Mouse (Mus musculus) neural tube, embryonic 14.5 days (tissue): ENCODE measurements around the gene Tle4. TPM values are rescaled to one million over a fixed set of nuclear protein-coding genes. Genes with fewer than 3 reads are reported as not detected.

Experiments
- ATAC-seq: fragments of 200-750 bp; cut with Nextera tagmentation; 2 replicates; pipeline ENCODE4 v1.8.0; 2017; ENCODE audit warnings: low read depth, mild to moderate bottlenecking, moderate TSS enrichment, moderate library complexity
- H3K27ac ChIP-seq: fragments of 300-500 bp; sonication (generic); 2 replicates; pipeline ENCODE4 v1.5.1; 2014; ENCODE audit warnings: low read depth, mild to moderate bottlenecking, control low read depth, low read length, moderate library complexity, mixed read lengths
- H3K27me3 ChIP-seq: fragments of 300-500 bp; sonication (generic); 2 replicates; pipeline ENCODE4 v1.6.1; 2014; ENCODE audit warnings: low read length; ENCODE audit not compliant: control insufficient read depth, insufficient read depth
- H3K36me3 ChIP-seq: fragments of 300-500 bp; sonication (generic); 2 replicates; pipeline ENCODE4 v1.6.1; 2014; ENCODE audit warnings: low read length, mixed read lengths; ENCODE audit not compliant: control insufficient read depth, insufficient read depth
- H3K4me1 ChIP-seq: fragments of 300-500 bp; sonication (generic); 2 replicates; pipeline ENCODE4 v1.6.1; 2014; ENCODE audit warnings: low read length; ENCODE audit not compliant: control insufficient read depth, insufficient read depth
- H3K4me2 ChIP-seq: fragments of 300-500 bp; sonication (generic); 2 replicates; pipeline ENCODE4 v1.6.1; 2014; ENCODE audit warnings: mild to moderate bottlenecking, low read depth, low read length, control low read depth
- H3K4me3 ChIP-seq: fragments of 300-500 bp; sonication (generic); 2 replicates; pipeline ENCODE4 v1.5.1; 2014; ENCODE audit warnings: low read depth, low read length, control low read depth, mixed read lengths
- H3K9ac ChIP-seq: fragments of 300-500 bp; sonication (generic); replicated peaks from 2 replicates; pipeline ENCODE4 v1.6.1; 2014; ENCODE audit warnings: low read depth, mild to moderate bottlenecking, control low read depth, low read length, mixed read lengths
- H3K9me3 ChIP-seq: fragments of 300-500 bp; sonication (generic); 2 replicates; pipeline ENCODE4 v1.6.1; 2016; ENCODE audit warnings: low read length; ENCODE audit not compliant: control insufficient read depth
- WGBS: fragments of 180-500 bp; shearing (Covaris S2); extraction: QIAGEN DNeasy Blood & Tissue Kit; methylation state at CpG from one replicate; pipeline ENCODE4 v1.1.7; 2014; 5-methylcytosine and 5-hydroxymethylcytosine counted together
- polyA plus RNA-seq: library from polyadenylated mRNA; unstranded; fragments of >200 nt; fragmentation: Nextera tagmentation; extraction: Ambion mirVana; gene quantifications from 2 replicates; pipeline ENCODE4 v1.2.1, GENCODE M21; 2014

Gene Tle4
- polyA plus RNA-seq, 1 experiment from 2014 or later: 27.0 TPM

GRCm38 (mm10) chr19:14419886-14420285 lies 178.0 kb downstream of the Tle4 start:
- no peak for ATAC-seq
- Histone ChIP-seq H3K27me3 (no peaks in the 10 kb centered on the region), H3K4me3 (no peak overlapping the region), H3K36me3 (no peaks in the 10 kb centered on the region), H3K27ac (no peak overlapping the region), H3K9ac (no peak overlapping the region), H3K4me1 (no peaks in the 10 kb centered on the region), H3K9me3 (no peaks in the 10 kb centered on the region), H3K4me2 (no peak overlapping the region)
- 72% methylated on average over 5 of the region's 5 CpGs for WGBS

GRCm38 (mm10) chr19:14416845-14417244 lies 181.0 kb downstream of the Tle4 start:
- no peaks in the 10 kb centered on the region for H3K4me1 ChIP-seq
- H3K4me3 ChIP-seq: no peak overlapping the region
- no peaks in the 10 kb centered on the region for H3K36me3 ChIP-seq
- H3K27me3 ChIP-seq: no peaks in the 10 kb centered on the region
- ATAC-seq: peak; percentile 63; the same call in 1 of the 2 replicates
- H3K9me3 ChIP-seq: no peaks in the 10 kb centered on the region
- no peak overlapping the region for H3K27ac ChIP-seq
- H3K4me2 ChIP-seq: no peak overlapping the region
- 35% methylated on average over 5 of the region's 5 CpGs for WGBS
- no peak overlapping the region for H3K9ac ChIP-seq

GRCm38 (mm10) chr19:14415996-14416395 lies 181.9 kb downstream of the Tle4 start:
- H3K27ac ChIP-seq: no peak overlapping the region
- no peak overlapping the region for H3K4me3 ChIP-seq
- 75% methylated on average over 6 of the region's 6 CpGs for WGBS
- ATAC-seq: no peak
- no peaks in the 10 kb centered on the region for H3K9me3 ChIP-seq
- no peaks in the 10 kb centered on the region for H3K4me1 ChIP-seq
- H3K9ac ChIP-seq: no peak overlapping the region
- no peaks in the 10 kb centered on the region for H3K27me3 ChIP-seq
- H3K36me3 ChIP-seq: no peaks in the 10 kb centered on the region
- H3K4me2 ChIP-seq: no peak overlapping the region

DNA sequence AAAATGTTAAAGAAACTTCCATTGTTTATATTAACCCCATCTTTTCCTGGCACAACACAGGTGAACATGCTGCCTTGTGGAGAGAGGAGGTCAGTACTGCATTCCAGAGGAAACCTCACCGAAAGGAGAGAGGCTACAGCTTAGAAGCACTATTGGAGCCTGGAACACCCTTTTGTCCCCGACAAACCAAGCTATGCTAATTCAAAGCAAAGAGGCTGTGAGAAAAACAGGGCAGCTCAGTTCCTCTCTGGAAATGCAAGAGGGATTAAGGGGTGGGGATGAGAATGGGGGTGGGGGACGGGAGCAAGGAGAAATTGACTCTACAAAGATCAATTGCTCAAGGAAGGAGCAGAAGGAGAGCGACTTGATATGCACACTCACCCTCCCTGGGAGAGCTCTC lies 182.9 kb downstream of the Tle4 start:
- Histone ChIP-seq H3K9ac (no peak overlapping the region), H3K27ac (no peak overlapping the region), H3K4me2 (no peak overlapping the region), H3K27me3 (no peaks in the 10 kb centered on the region), H3K36me3 (no peaks in the 10 kb centered on the region), H3K9me3 (no peaks in the 10 kb centered on the region), H3K4me3 (no peak overlapping the region), H3K4me1 (no peaks in the 10 kb centered on the region)
- 27% methylated on average over 4 of the region's 4 CpGs for WGBS
- ATAC-seq: no peak

DNA sequence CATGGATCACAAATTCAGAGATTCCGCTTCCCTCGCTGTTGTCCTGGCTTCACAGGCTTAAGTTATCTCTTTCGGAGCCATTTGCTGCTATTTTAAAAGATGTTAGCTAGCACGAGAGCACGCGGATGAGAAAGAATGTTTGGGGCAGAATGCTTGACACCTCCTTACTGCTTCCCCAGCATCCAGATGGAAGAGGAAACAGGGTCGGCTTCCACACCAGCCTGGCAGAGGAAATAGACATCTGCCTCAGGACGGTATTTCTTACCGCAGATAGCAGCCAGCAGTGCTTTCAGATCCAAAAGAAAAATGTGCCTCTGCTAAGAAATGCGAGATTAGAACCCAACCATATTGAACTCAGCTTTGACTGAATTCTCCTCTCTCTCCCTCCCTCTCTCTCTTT lies 191.2 kb downstream of the Tle4 start:
- 78% methylated on average over 10 of the region's 10 CpGs for WGBS
- Histone ChIP-seq H3K4me2 (no peak overlapping the region), H3K27ac (no peak overlapping the region), H3K9me3 (no peaks in the 10 kb centered on the region), H3K27me3 (no peaks in the 10 kb centered on the region), H3K36me3 (no peaks in the 10 kb centered on the region), H3K4me3 (no peak overlapping the region), H3K4me1 (no peaks in the 10 kb centered on the region), H3K9ac (no peak overlapping the region)
- no peak for ATAC-seq
